Mouse (Mus musculus) CH12.LX (cell line): ENCODE results near the gene Isoc2a.

Source experiments
- CTCF ChIP-seq, 2 experiments: IDR thresholded peaks in 1 of 2; conservative IDR thresholded peaks in 1 of 2; 2 replicates each; pipeline ENCODE4 v1.5.1; 2011 to 2012; ENCODE audit warnings: low read depth in 2 of 2, low read length in 2 of 2, improper control_type of control experiment in 1 of 2, inconsistent platforms in 1 of 2, mild to moderate bottlenecking in 1 of 2, moderate library complexity in 1 of 2
- POLR2A ChIP-seq: IDR thresholded peaks from 2 replicates; pipeline ENCODE4 v1.6.1; 2011; ENCODE audit warnings: low read depth, mild to moderate bottlenecking, improper control_type of control experiment, low read length
- RCOR1 ChIP-seq: conservative IDR thresholded peaks from 2 replicates; pipeline ENCODE4 v1.6.1; 2012; ENCODE audit warnings: low read depth, mild to moderate bottlenecking, inconsistent platforms, low read length, improper control_type of control experiment
- SIN3A ChIP-seq: IDR thresholded peaks from 2 replicates; pipeline ENCODE4 v1.6.1; 2012; ENCODE audit warnings: low read length, improper control_type of control experiment, inconsistent platforms

DNA sequence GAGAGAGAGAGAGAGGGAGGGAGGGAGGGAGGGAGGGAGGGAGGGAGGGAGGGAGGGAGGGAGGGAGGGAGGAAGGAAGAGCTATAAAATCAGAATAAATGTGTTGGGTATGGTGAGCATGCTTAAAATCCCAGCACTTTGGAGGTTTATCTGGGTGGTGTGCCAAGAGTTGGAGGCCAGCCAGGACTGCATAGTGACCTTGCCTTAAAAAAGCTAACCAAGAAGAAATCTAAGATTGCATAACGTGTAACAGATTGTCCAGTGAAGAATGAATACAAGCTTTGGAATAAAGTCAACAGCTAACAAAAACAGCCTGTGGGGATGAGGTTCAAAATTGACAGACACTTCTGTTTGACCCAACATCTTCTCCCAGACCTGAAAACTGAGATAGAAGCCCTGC lies 13.9 kb upstream of the Isoc2a start:
- TF ChIP-seq SIN3A: no peak
- TF ChIP-seq CTCF (conservative IDR thresholded peaks at IDR 0.05 in 1 of 2, IDR thresholded peaks at IDR 0.05 in 1 of 2; ENCODE audit: low read depth in 2 of 2, low read length in 2 of 2): no peak
- TF ChIP-seq RCOR1: no peak
- no peak for TF ChIP-seq POLR2A
